8 mouse cellular contexts compared by ENCODE assay signal in the genomic region with DNA sequence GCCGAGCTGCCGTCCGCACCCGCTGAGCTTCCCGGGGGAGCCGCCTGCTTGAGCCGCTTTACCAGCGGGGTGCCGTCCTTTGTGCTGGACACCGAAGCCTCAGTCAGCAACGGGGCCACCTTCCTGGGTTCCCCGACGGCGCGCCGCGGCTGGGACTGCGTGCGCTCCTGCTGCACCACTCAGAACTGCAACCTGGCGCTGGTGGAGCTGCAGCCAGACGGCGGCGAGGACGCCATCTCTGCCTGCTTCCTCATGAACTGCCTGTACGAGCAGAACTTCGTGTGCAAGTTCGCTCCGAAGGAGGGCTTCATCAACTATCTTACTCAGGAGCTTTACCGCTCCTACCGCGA. TPM values are rescaled to one million over a fixed set of nuclear protein-coding genes. Genes with fewer than 3 reads are reported as not detected.
A peak's percentile ranks its signal among the peaks of the same experiment; 100 is the strongest.
DNase-seq lines count a peak whose midpoint lies in the region; ATAC-seq and TF ChIP-seq lines count a peak whose summit lies in the region.

No protein-coding gene starts in this region.

- H3K9ac ChIP-seq in forebrain, embryonic 14.5 days (ENCODE audit: low read length): no peak overlapping the region
- H3K9ac ChIP-seq in liver, embryonic 14.5 days (replicated peaks): no peak overlapping the region
- peak overlapping the region; percentile 76 for H3K9ac ChIP-seq in stomach, postnatal 0 days (ENCODE audit: low read length)

- no peak overlapping the region for H3K27ac ChIP-seq in layer of hippocampus, adult 2 months
- H3K27ac ChIP-seq in bone marrow, adult 2 months (ENCODE audit: control insufficient read depth, insufficient read depth, low read depth, low read length, poor library complexity): peak overlapping the region; percentile 12; the same call in 1 of the 2 replicates
- no peak overlapping the region for H3K27ac ChIP-seq in forebrain, embryonic 14.5 days (ENCODE audit: low read depth, low read length)
- no peak overlapping the region for H3K27ac ChIP-seq in liver, embryonic 14.5 days
- peak overlapping the region; percentile 93 for H3K27ac ChIP-seq in stomach, postnatal 0 days (replicated peaks)
- H3K27ac ChIP-seq in cerebellum, adult 2 months (ENCODE audit: insufficient read depth, low read length): no peak overlapping the region

- DNase-seq in layer of hippocampus, adult 2 months (ENCODE audit: low spot score in 2 of 2): no peak
- no peak for DNase-seq in layer of hippocampus, adult 8-10 months (ENCODE audit: low spot score in 2 of 2)
- no peak for DNase-seq in forebrain, embryonic 14.5 days (ENCODE audit: low spot score)
- DNase-seq in liver, embryonic 14.5 days (ENCODE audit: low read depth in 3 of 3, low spot score in 3 of 3): no peak
- no peak for DNase-seq in stomach, postnatal 0 days (ENCODE audit: low spot score)
- DNase-seq in urinary bladder, adult 2 months (ENCODE audit: low spot score): no peak
- no peak for DNase-seq in cerebellum, adult 2 months

- no peak for ATAC-seq in forebrain, embryonic 14.5 days
- ATAC-seq in liver, embryonic 14.5 days (ENCODE audit: insufficient read depth): no peak
- peak; percentile 1; the same call in 1 of the 2 replicates for ATAC-seq in stomach, postnatal 0 days (ENCODE audit: low FRiP score, low TSS enrichment)

- H3K27me3 ChIP-seq in forebrain, embryonic 14.5 days (replicated peaks; ENCODE audit: control insufficient read depth, insufficient read depth, low read length): peaks cover 48% of the 10 kb centered on the region
- peaks cover 42% of the 10 kb centered on the region for H3K27me3 ChIP-seq in liver, embryonic 14.5 days (ENCODE audit: control insufficient read depth, insufficient read depth, low read length)
- peaks cover 3% of the 10 kb centered on the region; the same call in 1 of the 2 replicates for H3K27me3 ChIP-seq in stomach, postnatal 0 days (ENCODE audit: control insufficient read depth, insufficient read depth, low read length)
- H3K27me3 ChIP-seq in cerebellum, adult 2 months (ENCODE audit: control insufficient read depth, insufficient read depth, low read length): peaks cover 5% of the 10 kb centered on the region; the same call in 1 of the 2 replicates

- no peaks in the 10 kb centered on the region for H3K4me1 ChIP-seq in bone marrow, adult 2 months (ENCODE audit: control insufficient read depth, insufficient read depth, low read length)
- H3K4me1 ChIP-seq in forebrain, embryonic 14.5 days (ENCODE audit: control insufficient read depth, insufficient read depth, low read length): 0 out of 2 replicates have a peak, but pooled peaks cover 3% of the 10 kb centered on the region
- no peaks in the 10 kb centered on the region for H3K4me1 ChIP-seq in liver, embryonic 14.5 days (replicated peaks; ENCODE audit: control insufficient read depth in 2 of 2, insufficient read depth in 2 of 2, low read length in 1 of 2)
- H3K4me1 ChIP-seq in stomach, postnatal 0 days (replicated peaks; ENCODE audit: control insufficient read depth, insufficient read depth): no peaks in the 10 kb centered on the region
- no peaks in the 10 kb centered on the region for H3K4me1 ChIP-seq in cerebellum, adult 2 months (ENCODE audit: control insufficient read depth, insufficient read depth, low read length)

- H3K36me3 ChIP-seq in forebrain, embryonic 14.5 days (ENCODE audit: control insufficient read depth, insufficient read depth, low read length): no peaks in the 10 kb centered on the region
- no peaks in the 10 kb centered on the region for H3K36me3 ChIP-seq in liver, embryonic 14.5 days (replicated peaks; ENCODE audit: control insufficient read depth, insufficient read depth, low read depth)
- no peaks in the 10 kb centered on the region for H3K36me3 ChIP-seq in stomach, postnatal 0 days (ENCODE audit: control insufficient read depth, insufficient read depth, low read length)

- H3K4me3 ChIP-seq in layer of hippocampus, adult 2 months: peak overlapping the region; percentile 49
- H3K4me3 ChIP-seq in bone marrow, adult 2 months (replicated peaks; ENCODE audit: control insufficient read depth, low read depth, low read length): no peak overlapping the region
- peak overlapping the region; percentile 34 for H3K4me3 ChIP-seq in forebrain, embryonic 14.5 days (ENCODE audit: low read depth, low read length)
- H3K4me3 ChIP-seq in liver, embryonic 14.5 days (ENCODE audit: insufficient read depth in 1 of 2, low read depth in 2 of 2, low read length in 2 of 2): peak overlapping the region; percentile 2 to 41; a peak in 2 of 4 replicates
- H3K4me3 ChIP-seq in stomach, postnatal 0 days (ENCODE audit: low read depth, low read length): peak overlapping the region; percentile 56
- no peak overlapping the region for H3K4me3 ChIP-seq in cerebellum, adult 2 months (replicated peaks; ENCODE audit: insufficient read depth, low read depth, low read length)

- no peak for TF ChIP-seq CTCF in layer of hippocampus, adult 2 months (conservative IDR thresholded peaks at IDR 0.05)
- no peak for TF ChIP-seq CTCF in bone marrow, adult 2 months (IDR thresholded peaks at IDR 0.05; ENCODE audit: control insufficient read depth, insufficient read depth, low read length)
- no peak for TF ChIP-seq CTCF in liver, embryonic 14.5 days (IDR thresholded peaks at IDR 0.05; ENCODE audit: low read depth)
- no peak for TF ChIP-seq CTCF in stomach, postnatal 0 days (IDR thresholded peaks at IDR 0.05; ENCODE audit: low read depth)
- no peak for TF ChIP-seq CTCF in cerebellum, adult 2 months (IDR thresholded peaks at IDR 0.05; ENCODE audit: borderline replicate concordance, insufficient read depth, low read depth, low read length)

- TF ChIP-seq EP300 in liver, embryonic 14.5 days (IDR thresholded peaks at IDR 0.05; ENCODE audit: low read depth): no peak
- TF ChIP-seq EP300 in stomach, postnatal 0 days (optimal IDR thresholded peaks at IDR 0.05): no peak

- no peak for TF ChIP-seq POLR2A in bone marrow, adult 2 months (IDR thresholded peaks at IDR 0.05; ENCODE audit: borderline replicate concordance, control insufficient read depth, low read depth, low read length)
- no peak for TF ChIP-seq POLR2A in cerebellum, adult 2 months (IDR thresholded peaks at IDR 0.05; ENCODE audit: borderline replicate concordance, insufficient read depth, low read length)

- 15% methylated on average over 31 of the region's 31 CpGs for WGBS in bone marrow, adult 2 months
- WGBS in forebrain, embryonic 14.5 days: under 1% methylated on average over 31 of the region's 31 CpGs
- WGBS in liver, embryonic 14.5 days (ENCODE audit: insufficient replicate concordance): 6% methylated on average over 31 of the region's 31 CpGs
- 3% methylated on average over 31 of the region's 31 CpGs for WGBS in stomach, postnatal 0 days
- 5% methylated on average over 31 of the region's 31 CpGs for WGBS in cerebellum, adult 2 months

- peak overlapping the region; percentile 54 for H3K4me2 ChIP-seq in forebrain, embryonic 14.5 days (ENCODE audit: low read length)
- peak overlapping the region; percentile 55 for H3K4me2 ChIP-seq in liver, embryonic 14.5 days (ENCODE audit: low read depth)
- H3K4me2 ChIP-seq in stomach, postnatal 0 days (replicated peaks; ENCODE audit: low read depth): peak overlapping the region; percentile 69

- no peaks in the 10 kb centered on the region for H3K9me3 ChIP-seq in forebrain, embryonic 14.5 days (replicated peaks; ENCODE audit: control insufficient read depth, low read length)
- no peaks in the 10 kb centered on the region for H3K9me3 ChIP-seq in liver, embryonic 14.5 days (ENCODE audit: control insufficient read depth, low read length)
- no peaks in the 10 kb centered on the region for H3K9me3 ChIP-seq in stomach, postnatal 0 days (ENCODE audit: control insufficient read depth, low read length)

RNA-seq across cellular contexts. Expression of gene Spint1, which starts 0.7 kb away (rescaled TPM):
- 1 to 10 TPM; 2.1 to 2.5 TPM for total RNA-seq in layer of hippocampus, adult 2 months (2021)
- 1 to 10 TPM; 2.2 to 5.6 (median 2.9) TPM for total RNA-seq in layer of hippocampus, adult 8-10 months (2022)
- 4.3 TPM in 1 of 2 replicates, not detected in the other for polyA plus RNA-seq in bone marrow, adult 2 months (2011; ENCODE audit: insufficient read depth, insufficient read length, low replicate concordance, missing spikeins)
- 0.27 and 0.39 TPM in 2 replicates for polyA plus RNA-seq in forebrain, embryonic 14.5 days (2014; fragmentation: Nextera tagmentation; extraction: Ambion mirVana)
- polyA plus RNA-seq in liver, embryonic 14.5 days (2012; rRNA removed): 0.11 and 0.27 TPM in 2 replicates
- 0.11 and 0.13 TPM in 2 replicates for polyA plus RNA-seq in liver, embryonic 14.5 days (2014; fragmentation: Nextera tagmentation; extraction: Ambion mirVana)
- polyA plus RNA-seq in stomach, postnatal 0 days (2015; fragmentation: Nextera tagmentation; extraction: Ambion mirVana): 70.9 and 80.2 TPM in 2 replicates
- 157 and 160 TPM in 2 replicates for polyA plus RNA-seq in urinary bladder, adult 2 months (2012; rRNA removed)
- 0.61 and 1.2 TPM in 2 replicates for polyA plus RNA-seq in cerebellum, adult 2 months (2012; rRNA removed)

RNA-seq across cellular contexts. Expression of gene Ppp1r14d, which starts 8.1 kb away (rescaled TPM):
- total RNA-seq in layer of hippocampus, adult 2 months (2021): not detected
- total RNA-seq in layer of hippocampus, adult 8-10 months (2022): not detected
- polyA plus RNA-seq in bone marrow, adult 2 months (2011; ENCODE audit: insufficient read depth, insufficient read length, low replicate concordance, missing spikeins): not detected in 2 replicates
- not detected in 2 replicates for polyA plus RNA-seq in forebrain, embryonic 14.5 days (2014; fragmentation: Nextera tagmentation; extraction: Ambion mirVana)
- polyA plus RNA-seq in liver, embryonic 14.5 days (2012; rRNA removed): not detected in 2 replicates
- not detected in 2 replicates for polyA plus RNA-seq in liver, embryonic 14.5 days (2014; fragmentation: Nextera tagmentation; extraction: Ambion mirVana)
- 0.57 and 0.81 TPM in 2 replicates for polyA plus RNA-seq in stomach, postnatal 0 days (2015; fragmentation: Nextera tagmentation; extraction: Ambion mirVana)
- 0.72 and 1.4 TPM in 2 replicates for polyA plus RNA-seq in urinary bladder, adult 2 months (2012; rRNA removed)
- not detected in 2 replicates for polyA plus RNA-seq in cerebellum, adult 2 months (2012; rRNA removed)

RNA-seq across cellular contexts. Expression of gene Dnajc17, which starts 29.3 kb away (rescaled TPM):
- 10 to 100 TPM; 16.5 to 17.6 TPM for total RNA-seq in layer of hippocampus, adult 2 months (2021)
- total RNA-seq in layer of hippocampus, adult 8-10 months (2022): 10 to 100 TPM; 17.9 to 22.6 (median 19.9) TPM
- 10.0 and 12.5 TPM in 2 replicates for polyA plus RNA-seq in bone marrow, adult 2 months (2011; ENCODE audit: insufficient read depth, insufficient read length, low replicate concordance, missing spikeins)
- 24.6 and 29.0 TPM in 2 replicates for polyA plus RNA-seq in forebrain, embryonic 14.5 days (2014; fragmentation: Nextera tagmentation; extraction: Ambion mirVana)
- polyA plus RNA-seq in liver, embryonic 14.5 days (2012; rRNA removed): 4.6 and 9.5 TPM in 2 replicates
- polyA plus RNA-seq in liver, embryonic 14.5 days (2014; fragmentation: Nextera tagmentation; extraction: Ambion mirVana): 5.4 and 6.9 TPM in 2 replicates
- polyA plus RNA-seq in stomach, postnatal 0 days (2015; fragmentation: Nextera tagmentation; extraction: Ambion mirVana): 11.7 and 12.5 TPM in 2 replicates
- polyA plus RNA-seq in urinary bladder, adult 2 months (2012; rRNA removed): 30.1 and 32.4 TPM in 2 replicates
- polyA plus RNA-seq in cerebellum, adult 2 months (2012; rRNA removed): 23.0 and 23.7 TPM in 2 replicates

RNA-seq across cellular contexts. Expression of gene Zfyve19, which starts 29.4 kb away (rescaled TPM):
- 10 to 100 TPM; 34.1 to 36.2 TPM for total RNA-seq in layer of hippocampus, adult 2 months (2021)
- 10 to 100 TPM; 35.8 to 41.5 (median 38.8) TPM for total RNA-seq in layer of hippocampus, adult 8-10 months (2022)
- 21.0 and 42.2 TPM in 2 replicates for polyA plus RNA-seq in bone marrow, adult 2 months (2011; ENCODE audit: insufficient read depth, insufficient read length, low replicate concordance, missing spikeins)
- 62.8 and 67.6 TPM in 2 replicates for polyA plus RNA-seq in forebrain, embryonic 14.5 days (2014; fragmentation: Nextera tagmentation; extraction: Ambion mirVana)
- polyA plus RNA-seq in liver, embryonic 14.5 days (2012; rRNA removed): 19.4 and 20.5 TPM in 2 replicates
- 16.4 and 18.2 TPM in 2 replicates for polyA plus RNA-seq in liver, embryonic 14.5 days (2014; fragmentation: Nextera tagmentation; extraction: Ambion mirVana)
- 28.5 and 30.9 TPM in 2 replicates for polyA plus RNA-seq in stomach, postnatal 0 days (2015; fragmentation: Nextera tagmentation; extraction: Ambion mirVana)
- 49.1 and 55.7 TPM in 2 replicates for polyA plus RNA-seq in urinary bladder, adult 2 months (2012; rRNA removed)
- 62.7 and 65.6 TPM in 2 replicates for polyA plus RNA-seq in cerebellum, adult 2 months (2012; rRNA removed)

RNA-seq across cellular contexts. Expression of gene Rhov, which starts 33.2 kb away (rescaled TPM):
- 1 to 10 TPM; 5.9 to 7.1 TPM for total RNA-seq in layer of hippocampus, adult 2 months (2021)
- 1 to 10 TPM; 8.5 to 10.0 (median 9.7) TPM for total RNA-seq in layer of hippocampus, adult 8-10 months (2022)
- polyA plus RNA-seq in bone marrow, adult 2 months (2011; ENCODE audit: insufficient read depth, insufficient read length, low replicate concordance, missing spikeins): 2.1 TPM in 1 of 2 replicates, not detected in the other
- polyA plus RNA-seq in forebrain, embryonic 14.5 days (2014; fragmentation: Nextera tagmentation; extraction: Ambion mirVana): 8.5 and 12.7 TPM in 2 replicates
- 0.02 TPM in 1 of 2 replicates, not detected in the other for polyA plus RNA-seq in liver, embryonic 14.5 days (2012; rRNA removed)
- not detected in 2 replicates for polyA plus RNA-seq in liver, embryonic 14.5 days (2014; fragmentation: Nextera tagmentation; extraction: Ambion mirVana)
- 17.0 and 19.4 TPM in 2 replicates for polyA plus RNA-seq in stomach, postnatal 0 days (2015; fragmentation: Nextera tagmentation; extraction: Ambion mirVana)
- polyA plus RNA-seq in urinary bladder, adult 2 months (2012; rRNA removed): 31.2 and 34.1 TPM in 2 replicates
- polyA plus RNA-seq in cerebellum, adult 2 months (2012; rRNA removed): 8.4 and 10.4 TPM in 2 replicates

Comparison
In these comparisons a context has a peak if more than half of its experiments do, and no peak if none do; other contexts are left out.
1. H3K27ac ChIP-seq: peak in bone marrow, adult 2 months (single experiment) and stomach, postnatal 0 days (single experiment); none in layer of hippocampus, adult 2 months (single experiment), forebrain, embryonic 14.5 days (single experiment), liver, embryonic 14.5 days (single experiment) and cerebellum, adult 2 months (single experiment).
2. H3K4me3 ChIP-seq: peak in layer of hippocampus, adult 2 months (single experiment), forebrain, embryonic 14.5 days (single experiment), liver, embryonic 14.5 days (2 of 2) and stomach, postnatal 0 days (single experiment); none in bone marrow, adult 2 months (single experiment) and cerebellum, adult 2 months (single experiment).
3. RNA of gene Spint1, which starts 0.7 kb away (polyA plus RNA-seq): 157 to 160 TPM in urinary bladder, adult 2 months and 70.9 to 80.2 TPM in stomach, postnatal 0 days; 4.3 TPM in bone marrow, adult 2 months, 0.61 to 1.2 TPM in cerebellum, adult 2 months, 0.27 to 0.39 TPM in forebrain, embryonic 14.5 days and 0.11 to 0.27 TPM in liver, embryonic 14.5 days; every median in the first group is over 10 times any median in the second.
4. Peak in every context shown above with its lines, with median percentiles within 50 percentile points of each other: H3K4me2 ChIP-seq.